ENCODE assay signal across 15 mouse cellular contexts in the genomic region with DNA sequence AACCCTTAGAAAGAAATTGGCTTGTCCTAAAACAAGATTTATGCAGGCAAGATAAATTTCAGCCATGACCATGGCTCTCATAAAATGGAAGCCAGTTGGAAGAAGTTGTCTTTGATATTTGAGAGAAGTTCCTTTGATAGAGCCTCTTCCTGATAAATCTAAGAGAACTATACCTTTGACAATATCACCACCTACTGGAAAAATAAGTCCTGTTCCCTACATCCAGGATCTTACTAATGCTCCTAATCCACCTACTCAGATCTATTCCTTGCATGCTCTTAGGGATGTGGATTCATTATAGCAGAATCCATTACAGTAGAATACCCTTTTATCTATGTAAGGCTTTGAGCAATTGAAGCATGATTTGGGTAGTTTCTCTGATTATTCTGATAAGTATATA.
A peak's percentile ranks its signal among the peaks of the same experiment; 100 is the strongest.
DNase-seq lines count a peak whose midpoint lies in the region; ATAC-seq and TF ChIP-seq lines count a peak whose summit lies in the region.
"Had no signal": no experiment of that assay in that cellular context is flagged by ENCODE, and none has a peak within 500 bp of the region (broad histone marks: within the 10 kb centered on the region; RNA-seq: fewer than 3 reads in every experiment).

No protein-coding gene starts in this region.

- H3K9ac ChIP-seq in heart, postnatal 0 days (replicated peaks; ENCODE audit: low read depth, low read length) = no peak overlapping the region
- H3K9ac ChIP-seq in lung, embryonic 14.5 days = no peak overlapping the region
- H3K9ac ChIP-seq: heart, embryonic 15.5 days; limb, embryonic 12.5 days had no signal

- H3K36me3 ChIP-seq in heart, postnatal 0 days (replicated peaks; ENCODE audit: control insufficient read depth, insufficient read depth, low read length) = no peaks in the 10 kb centered on the region
- H3K36me3 ChIP-seq in lung, embryonic 14.5 days (ENCODE audit: insufficient read depth) = no peaks in the 10 kb centered on the region
- H3K36me3 ChIP-seq: heart, embryonic 15.5 days; limb, embryonic 12.5 days had no signal

- no peaks in the 10 kb centered on the region for H3K4me1 ChIP-seq in heart, postnatal 0 days (ENCODE audit: control insufficient read depth, insufficient read depth)
- no peaks in the 10 kb centered on the region for H3K4me1 ChIP-seq in lung, embryonic 14.5 days (ENCODE audit: insufficient read depth)
- no peaks in the 10 kb centered on the region for H3K4me1 ChIP-seq in lung, adult 2 months (ENCODE audit: control insufficient read depth, insufficient read depth, low read length)
- H3K4me1 ChIP-seq: heart, embryonic 15.5 days; limb, embryonic 12.5 days had no signal

- no peaks in the 10 kb centered on the region for H3K9me3 ChIP-seq in heart, postnatal 0 days (replicated peaks; ENCODE audit: control insufficient read depth, low read length)
- no peaks in the 10 kb centered on the region for H3K9me3 ChIP-seq in lung, embryonic 14.5 days (ENCODE audit: low read depth, low read length)
- H3K9me3 ChIP-seq: heart, embryonic 15.5 days; limb, embryonic 12.5 days had no signal

- no peak for TF ChIP-seq EP300 in heart, postnatal 0 days (IDR thresholded peaks at IDR 0.05; ENCODE audit: low read depth)

- DNase-seq in heart, postnatal 0 days (ENCODE audit: low spot score) = no peak
- no peak for DNase-seq in heart, adult 18-20 months
- peak; percentile 4 for DNase-seq in lung, embryonic 14.5 days
- no peak for DNase-seq in lung, adult 2 months
- DNase-seq in NIH3T3 (ENCODE audit: low read depth) = peak; percentile 66
- DNase-seq in retina, embryonic 14.5 days (ENCODE audit: low spot score) = peak; percentile 25
- DNase-seq in right cerebral cortex, postnatal 14 days = no peak
- no peak for DNase-seq in urinary bladder, adult 2 months (ENCODE audit: low spot score)
- DNase-seq: adrenal gland, postnatal 14 days; cerebellum, postnatal 25 days; kidney, postnatal 14 days; lung, adult 18-20 months; thymus, postnatal 14 days had no signal

- H3K4me3 ChIP-seq in heart, postnatal 0 days (ENCODE audit: low read depth, low read length) = no peak overlapping the region
- no peak overlapping the region for H3K4me3 ChIP-seq in lung, embryonic 14.5 days (ENCODE audit: low read depth, low read length)
- H3K4me3 ChIP-seq in lung, adult 2 months (replicated peaks; ENCODE audit: extremely low read depth, low read depth, low read length) = no peak overlapping the region
- H3K4me3 ChIP-seq: heart, embryonic 15.5 days; limb, embryonic 12.5 days had no signal

- no peak overlapping the region for H3K4me2 ChIP-seq in heart, postnatal 0 days (ENCODE audit: low read depth, low read length)
- no peak overlapping the region for H3K4me2 ChIP-seq in lung, embryonic 14.5 days
- H3K4me2 ChIP-seq: heart, embryonic 15.5 days; limb, embryonic 12.5 days had no signal

- H3K27ac ChIP-seq in heart, postnatal 0 days (ENCODE audit: low read depth) = no peak overlapping the region
- H3K27ac ChIP-seq in lung, embryonic 14.5 days (ENCODE audit: low read depth) = no peak overlapping the region
- H3K27ac ChIP-seq: heart, embryonic 15.5 days; limb, embryonic 12.5 days had no signal

- TF ChIP-seq CTCF in heart, postnatal 0 days (IDR thresholded peaks at IDR 0.05; ENCODE audit: low read depth) = peak; percentile 17
- no peak for TF ChIP-seq CTCF in lung, embryonic 14.5 days (IDR thresholded peaks at IDR 0.05; ENCODE audit: low read depth)
- TF ChIP-seq CTCF in lung, adult 2 months (IDR thresholded peaks at IDR 0.05; ENCODE audit: insufficient read depth, low read length) = no peak

- no peak for TF ChIP-seq POLR2A in lung, adult 2 months (IDR thresholded peaks at IDR 0.05; ENCODE audit: borderline replicate concordance, extremely low read depth, low read depth, low read length)

- no peaks in the 10 kb centered on the region for H3K27me3 ChIP-seq in heart, postnatal 0 days (ENCODE audit: control insufficient read depth, insufficient read depth, low read length)
- no peaks in the 10 kb centered on the region for H3K27me3 ChIP-seq in lung, embryonic 14.5 days (ENCODE audit: insufficient read depth, low read length)
- H3K27me3 ChIP-seq: heart, embryonic 15.5 days; limb, embryonic 12.5 days had no signal

- no peak for ATAC-seq in heart, postnatal 0 days (ENCODE audit: insufficient read depth, low read depth)
- ATAC-seq in lung, embryonic 14.5 days (ENCODE audit: insufficient read depth) = no peak

Comparison
In these comparisons a context has a peak if more than half of its experiments do, and no peak if none do; other contexts are left out.
1. DNase-seq: peak in lung, embryonic 14.5 days (single experiment), NIH3T3 (single experiment) and retina, embryonic 14.5 days (single experiment); none in heart, postnatal 0 days (single experiment), heart, adult 18-20 months (0 of 2), lung, adult 2 months (single experiment), right cerebral cortex, postnatal 14 days (single experiment) and urinary bladder, adult 2 months (single experiment).